Mouse (Mus musculus): ENCODE results near the gene Mecom. TPM values are rescaled to one million over a fixed set of nuclear protein-coding genes. Genes with fewer than 3 reads are reported as not detected.

Gene Mecom
- polyA plus RNA-seq, 1 experiment = 0.47 TPM

DNA sequence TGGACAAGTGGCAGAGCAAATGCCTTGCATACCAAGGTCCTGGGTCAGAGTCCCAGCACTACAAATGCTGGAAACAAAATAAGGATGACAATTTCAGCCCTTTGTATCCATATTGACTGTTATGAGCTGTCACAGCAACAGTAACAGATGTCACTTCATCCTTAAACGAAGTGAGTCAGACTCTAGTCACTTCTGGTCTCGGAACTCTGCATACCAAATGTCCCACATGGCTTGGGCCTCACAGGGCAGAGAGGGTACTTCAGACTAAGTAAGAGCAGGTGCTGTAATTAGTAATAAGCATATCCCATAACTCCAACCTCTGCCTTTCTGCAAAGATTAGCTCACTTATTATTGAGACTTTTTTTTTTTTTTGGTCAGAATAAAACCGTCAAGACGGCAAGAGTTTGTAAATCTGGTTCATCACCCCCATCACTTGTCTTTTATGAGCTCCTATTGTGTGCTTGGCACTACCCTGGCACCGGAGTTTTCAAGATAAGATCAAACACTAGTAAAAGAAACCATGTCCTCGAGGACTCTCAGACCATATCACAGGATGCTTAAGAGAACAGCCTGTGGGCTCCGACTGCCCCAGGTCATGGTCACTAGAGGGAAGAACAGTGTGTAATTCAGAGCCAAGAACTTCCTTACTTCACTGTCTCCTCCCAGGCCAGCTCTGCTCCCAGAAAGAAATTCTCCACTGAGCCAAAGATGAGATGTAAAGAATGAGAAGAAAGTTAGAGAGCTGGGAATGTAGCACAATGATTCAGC is 79.6 kb downstream of the Mecom start:
- Histone ChIP-seq H3K4me1 (ENCODE audit: control insufficient read depth, insufficient read depth, insufficient read length) (no peaks in the 10 kb centered on the region), H3K27me3 (ENCODE audit: control insufficient read depth, insufficient read depth, low read length) (no peaks in the 10 kb centered on the region), H3K36me3 (ENCODE audit: control insufficient read depth, insufficient read depth, low read length) (no peaks in the 10 kb centered on the region), H3K4me3 (ENCODE audit: extremely low read depth, insufficient read depth, insufficient read length) (no peak overlapping the region), H3K27ac (ENCODE audit: insufficient read depth, low read length) (no peak overlapping the region)
- TF ChIP-seq POLR2A (IDR thresholded peaks at IDR 0.05; ENCODE audit: low read depth, low read length) (no peak), CTCF (IDR thresholded peaks at IDR 0.05; ENCODE audit: extremely low read depth, insufficient read depth, insufficient read length, insufficient replicate concordance) (no peak)
- DNase-seq (ENCODE audit: low read depth in 1 of 2, low spot score in 2 of 2) = no peak
- 78% methylated on average over 7 of the region's 7 CpGs for WGBS

DNA sequence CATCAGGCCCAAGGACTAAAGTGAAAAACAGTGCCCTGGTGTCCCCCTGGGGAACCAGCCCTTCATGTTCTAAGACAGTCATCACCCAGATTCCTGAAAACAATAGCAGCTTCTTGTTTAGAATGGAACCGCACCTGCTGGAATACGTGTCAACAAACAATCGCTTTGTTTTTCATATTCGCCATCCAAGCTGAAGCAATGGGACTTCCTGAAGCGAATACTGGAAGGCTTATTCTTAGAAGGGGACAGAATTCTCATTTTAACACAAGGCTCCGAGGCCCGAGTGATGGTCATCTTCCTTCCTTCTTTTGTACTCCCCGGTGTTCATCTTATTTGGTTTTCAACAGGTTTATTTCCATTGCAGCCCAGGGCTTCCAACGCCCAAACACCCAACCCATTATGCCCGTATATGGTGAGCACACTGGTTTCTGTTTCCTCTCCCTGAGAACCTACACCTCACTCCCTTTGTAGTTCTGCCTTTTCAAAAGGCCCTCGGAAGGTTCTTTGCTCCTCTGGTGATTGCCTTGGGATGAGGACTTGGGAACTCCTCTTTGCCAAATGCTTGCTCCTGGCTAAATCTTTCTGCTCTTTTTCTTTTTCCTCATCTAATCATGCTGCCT is 81.7 kb downstream of the Mecom start:
- WGBS = 57% methylated on average over 11 of the region's 11 CpGs
- H3K4me1 ChIP-seq (ENCODE audit: control insufficient read depth, insufficient read depth, insufficient read length) = no peaks in the 10 kb centered on the region

DNA sequence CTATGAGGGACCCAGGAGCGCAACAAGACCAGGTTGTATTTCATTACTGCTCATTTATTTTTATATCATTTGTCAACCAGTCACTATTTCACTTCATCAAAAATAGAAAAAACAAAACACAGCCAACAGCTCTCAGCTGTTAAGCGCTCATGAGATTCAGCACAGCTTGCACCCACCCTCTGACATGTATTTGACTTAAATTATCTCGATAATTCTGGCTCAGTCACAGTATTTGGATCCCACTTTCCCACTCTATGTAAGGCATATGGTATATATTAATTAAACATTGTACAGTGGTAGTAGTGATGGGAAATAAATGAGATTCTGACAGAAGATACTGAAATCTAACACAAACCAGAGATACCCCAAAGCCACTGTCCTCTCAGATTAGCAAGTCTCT is 83.3 kb downstream of the Mecom start:
- Histone ChIP-seq H3K4me3 (ENCODE audit: extremely low read depth, insufficient read depth, insufficient read length) (no peak overlapping the region), H3K4me1 (ENCODE audit: control insufficient read depth, insufficient read depth, insufficient read length) (no peaks in the 10 kb centered on the region), H3K27ac (ENCODE audit: insufficient read depth, low read length) (no peak overlapping the region), H3K36me3 (ENCODE audit: control insufficient read depth, insufficient read depth, low read length) (no peaks in the 10 kb centered on the region), H3K27me3 (ENCODE audit: control insufficient read depth, insufficient read depth, low read length) (no peaks in the 10 kb centered on the region)
- WGBS = 86% methylated on average over 3 of the region's 3 CpGs
- no peak for TF ChIP-seq POLR2A (IDR thresholded peaks at IDR 0.05; ENCODE audit: low read depth, low read length)
- TF ChIP-seq CTCF (IDR thresholded peaks at IDR 0.05; ENCODE audit: extremely low read depth, insufficient read depth, insufficient read length, insufficient replicate concordance) = no peak
- DNase-seq (ENCODE audit: low read depth in 1 of 2, low spot score in 2 of 2) = no peak

More for the DNA sequence above, 81.7 kb downstream of the Mecom start:
- no peaks in the 10 kb centered on the region for H3K27me3 ChIP-seq (ENCODE audit: control insufficient read depth, insufficient read depth, low read length)
- no peak overlapping the region for H3K4me3 ChIP-seq (ENCODE audit: extremely low read depth, insufficient read depth, insufficient read length)
- TF ChIP-seq POLR2A (IDR thresholded peaks at IDR 0.05; ENCODE audit: low read depth, low read length) (no peak), CTCF (IDR thresholded peaks at IDR 0.05; ENCODE audit: extremely low read depth, insufficient read depth, insufficient read length, insufficient replicate concordance) (no peak)
- no peak for DNase-seq (ENCODE audit: low read depth in 1 of 2, low spot score in 2 of 2)
- H3K27ac ChIP-seq (ENCODE audit: insufficient read depth, low read length) = no peak overlapping the region
- no peaks in the 10 kb centered on the region for H3K36me3 ChIP-seq (ENCODE audit: control insufficient read depth, insufficient read depth, low read length)

DNA sequence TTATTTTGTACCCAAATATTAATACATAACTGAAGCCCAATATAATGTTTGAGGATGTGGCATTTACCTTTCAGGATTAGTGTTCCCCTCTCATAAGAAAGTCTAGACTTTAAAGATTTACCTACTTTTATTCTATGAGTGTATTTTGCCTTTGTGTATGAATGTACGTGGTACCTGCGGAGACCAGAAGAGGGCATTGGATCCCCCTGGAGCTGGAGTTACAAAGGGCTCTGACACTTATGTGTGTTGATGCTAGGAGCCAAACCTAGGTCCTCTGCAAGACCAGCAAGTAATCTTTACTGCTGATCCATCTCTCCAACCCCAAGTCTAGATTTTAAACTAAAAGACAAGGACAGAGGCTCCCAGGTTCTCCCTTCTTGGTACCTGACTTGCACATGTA is 86.0 kb downstream of the Mecom start:
- Histone ChIP-seq H3K36me3 (ENCODE audit: control insufficient read depth, insufficient read depth, low read length) (no peaks in the 10 kb centered on the region), H3K27me3 (ENCODE audit: control insufficient read depth, insufficient read depth, low read length) (no peaks in the 10 kb centered on the region), H3K4me3 (ENCODE audit: extremely low read depth, insufficient read depth, insufficient read length) (no peak overlapping the region), H3K4me1 (ENCODE audit: control insufficient read depth, insufficient read depth, insufficient read length) (no peaks in the 10 kb centered on the region), H3K27ac (ENCODE audit: insufficient read depth, low read length) (no peak overlapping the region)
- no peak for DNase-seq (ENCODE audit: low read depth in 1 of 2, low spot score in 2 of 2)
- 89% methylated on average over 2 of the region's 2 CpGs for WGBS
- TF ChIP-seq CTCF (IDR thresholded peaks at IDR 0.05; ENCODE audit: extremely low read depth, insufficient read depth, insufficient read length, insufficient replicate concordance) (no peak), POLR2A (IDR thresholded peaks at IDR 0.05; ENCODE audit: low read depth, low read length) (no peak)

DNA sequence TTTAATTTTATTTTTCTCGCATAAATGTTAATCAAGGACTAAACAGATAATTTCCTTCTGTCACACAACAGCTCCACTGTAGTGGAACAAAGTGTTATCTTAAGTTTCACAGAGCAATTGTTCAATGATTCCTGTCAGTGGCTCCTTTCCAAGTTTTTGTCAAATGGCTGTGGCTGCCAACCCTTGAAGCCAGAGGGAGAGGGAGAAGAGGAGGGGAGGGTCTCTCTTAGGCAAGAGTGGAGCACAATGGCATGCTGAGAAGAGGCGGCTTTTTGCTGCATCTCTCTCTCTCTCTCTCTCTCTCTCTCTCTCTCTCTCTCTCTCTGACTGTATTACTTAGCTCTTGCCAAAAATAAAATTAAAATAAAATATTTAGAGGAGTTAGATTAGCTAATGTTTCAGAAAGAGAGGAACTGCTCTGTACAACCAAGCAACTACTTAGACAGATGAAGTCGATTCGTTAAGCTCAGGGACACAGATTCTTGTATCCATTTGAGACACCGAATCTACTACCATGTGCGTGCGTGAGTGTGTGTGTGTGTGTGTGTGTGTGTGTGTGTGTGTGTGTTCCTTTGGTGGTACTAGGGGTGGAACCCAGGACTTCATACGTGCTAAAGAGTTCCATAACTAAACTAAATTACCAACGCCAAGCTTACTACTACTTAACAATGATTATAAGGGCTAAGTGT is 86.8 kb downstream of the Mecom start:
- TF ChIP-seq CTCF (IDR thresholded peaks at IDR 0.05; ENCODE audit: extremely low read depth, insufficient read depth, insufficient read length, insufficient replicate concordance) (no peak), POLR2A (IDR thresholded peaks at IDR 0.05; ENCODE audit: low read depth, low read length) (no peak)
- Histone ChIP-seq H3K4me3 (ENCODE audit: extremely low read depth, insufficient read depth, insufficient read length) (no peak overlapping the region), H3K27ac (ENCODE audit: insufficient read depth, low read length) (no peak overlapping the region), H3K36me3 (ENCODE audit: control insufficient read depth, insufficient read depth, low read length) (no peaks in the 10 kb centered on the region), H3K27me3 (ENCODE audit: control insufficient read depth, insufficient read depth, low read length) (no peaks in the 10 kb centered on the region), H3K4me1 (ENCODE audit: control insufficient read depth, insufficient read depth, insufficient read length) (no peaks in the 10 kb centered on the region)
- no peak for DNase-seq (ENCODE audit: low read depth in 1 of 2, low spot score in 2 of 2)
- WGBS = 86% methylated on average over 9 of the region's 9 CpGs

DNA sequence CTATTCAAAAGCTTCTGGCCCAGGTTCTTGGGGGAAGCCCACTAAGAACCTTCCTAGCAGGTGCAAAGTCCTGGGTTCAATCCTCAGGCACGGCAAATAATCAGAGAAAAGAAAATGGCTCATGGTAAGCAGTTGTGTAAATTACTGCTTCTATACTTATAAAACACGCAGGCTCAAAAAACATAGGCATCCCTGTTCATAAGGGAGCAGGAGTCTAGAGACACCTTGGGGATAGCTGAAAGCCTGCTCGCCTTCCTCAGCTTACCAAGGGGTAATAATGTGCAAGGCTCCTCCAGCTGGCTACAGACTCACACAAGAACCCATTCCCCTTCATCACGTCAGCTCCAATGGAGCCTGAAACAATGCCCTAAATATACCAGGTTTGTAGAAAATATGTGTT is 88.2 kb downstream of the Mecom start:
- Histone ChIP-seq H3K27ac (ENCODE audit: insufficient read depth, low read length) (no peak overlapping the region), H3K36me3 (ENCODE audit: control insufficient read depth, insufficient read depth, low read length) (no peaks in the 10 kb centered on the region), H3K4me1 (ENCODE audit: control insufficient read depth, insufficient read depth, insufficient read length) (no peaks in the 10 kb centered on the region), H3K4me3 (ENCODE audit: extremely low read depth, insufficient read depth, insufficient read length) (no peak overlapping the region), H3K27me3 (ENCODE audit: control insufficient read depth, insufficient read depth, low read length) (no peaks in the 10 kb centered on the region)
- 87% methylated on average over 4 of the region's 4 CpGs for WGBS
- TF ChIP-seq POLR2A (IDR thresholded peaks at IDR 0.05; ENCODE audit: low read depth, low read length) (no peak), CTCF (IDR thresholded peaks at IDR 0.05; ENCODE audit: extremely low read depth, insufficient read depth, insufficient read length, insufficient replicate concordance) (no peak)
- no peak for DNase-seq (ENCODE audit: low read depth in 1 of 2, low spot score in 2 of 2)
